Mouse (Mus musculus) ES-Bruce4 (cell line): ENCODE measurements around the gene Rfx1. TPM values are rescaled to one million over a fixed set of nuclear protein-coding genes. Genes with fewer than 3 reads are reported as not detected.
A peak's percentile ranks its signal among the peaks of the same experiment; 100 is the strongest.

Experiments used
- H3K27ac ChIP-seq: 2 replicates; pipeline ENCODE4 v1.5.1; 2012; ENCODE audit warnings: low read length, inconsistent platforms; ENCODE audit not compliant: insufficient read depth
- H3K27me3 ChIP-seq: 2 replicates; pipeline ENCODE4 v1.6.1; 2012; ENCODE audit warnings: mild to moderate bottlenecking, low read length, inconsistent platforms; ENCODE audit not compliant: control insufficient read depth, poor library complexity, insufficient read depth, severe bottlenecking
- H3K36me3 ChIP-seq: 2 replicates; pipeline ENCODE4 v1.6.1; 2012; ENCODE audit warnings: inconsistent platforms, mild to moderate bottlenecking, low read length, moderate library complexity; ENCODE audit not compliant: control insufficient read depth, poor library complexity, insufficient read depth, severe bottlenecking
- H3K4me1 ChIP-seq: one replicate; pipeline ENCODE4 v1.8.1; 2011; ENCODE audit warnings: low read length; ENCODE audit not compliant: control insufficient read depth, insufficient read depth
- H3K4me3 ChIP-seq: 2 replicates; pipeline ENCODE4 v1.5.1; 2011; ENCODE audit warnings: low read depth, mild to moderate bottlenecking, low read length
- H3K9ac ChIP-seq: 2 replicates; pipeline ENCODE4 v1.6.1; 2012; ENCODE audit warnings: low read depth, mild to moderate bottlenecking, inconsistent platforms; ENCODE audit not compliant: poor library complexity, severe bottlenecking
- H3K9me3 ChIP-seq: replicated peaks from 2 replicates; pipeline ENCODE4 v1.6.1; 2012; ENCODE audit warnings: mild to moderate bottlenecking, low read length, inconsistent platforms; ENCODE audit not compliant: control insufficient read depth, poor library complexity, insufficient read depth, severe bottlenecking
- CTCF ChIP-seq: IDR thresholded peaks from one replicate; pipeline ENCODE4 v1.8.1; 2011; ENCODE audit warnings: low read depth, low read length
- EP300 ChIP-seq: IDR thresholded peaks from 2 replicates; pipeline ENCODE4 v1.6.1; 2011; ENCODE audit warnings: low read depth, low read length; ENCODE audit not compliant: insufficient read depth
- POLR2A ChIP-seq: IDR thresholded peaks from one replicate; pipeline ENCODE4 v1.8.1; 2011; ENCODE audit warnings: low read length; ENCODE audit not compliant: insufficient read depth
- polyA plus RNA-seq: library from polyadenylated mRNA; stranded (reverse); fragments of >200 nt; gene quantifications from 2 replicates; pipeline ENCODE4 v1.2.4, GENCODE M21; 2011; ENCODE audit warnings: low read depth; ENCODE audit not compliant: missing spikeins, insufficient read depth, insufficient read length

Rfx1 gene
- polyA plus RNA-seq, 1 experiment: 10.5 TPM

- no peak overlapping the region for H3K27ac ChIP-seq
These were observed 39.0 kb downstream of the Rfx1 start for GRCm38 (mm10) chr8:84105676-84106075.

DNA sequence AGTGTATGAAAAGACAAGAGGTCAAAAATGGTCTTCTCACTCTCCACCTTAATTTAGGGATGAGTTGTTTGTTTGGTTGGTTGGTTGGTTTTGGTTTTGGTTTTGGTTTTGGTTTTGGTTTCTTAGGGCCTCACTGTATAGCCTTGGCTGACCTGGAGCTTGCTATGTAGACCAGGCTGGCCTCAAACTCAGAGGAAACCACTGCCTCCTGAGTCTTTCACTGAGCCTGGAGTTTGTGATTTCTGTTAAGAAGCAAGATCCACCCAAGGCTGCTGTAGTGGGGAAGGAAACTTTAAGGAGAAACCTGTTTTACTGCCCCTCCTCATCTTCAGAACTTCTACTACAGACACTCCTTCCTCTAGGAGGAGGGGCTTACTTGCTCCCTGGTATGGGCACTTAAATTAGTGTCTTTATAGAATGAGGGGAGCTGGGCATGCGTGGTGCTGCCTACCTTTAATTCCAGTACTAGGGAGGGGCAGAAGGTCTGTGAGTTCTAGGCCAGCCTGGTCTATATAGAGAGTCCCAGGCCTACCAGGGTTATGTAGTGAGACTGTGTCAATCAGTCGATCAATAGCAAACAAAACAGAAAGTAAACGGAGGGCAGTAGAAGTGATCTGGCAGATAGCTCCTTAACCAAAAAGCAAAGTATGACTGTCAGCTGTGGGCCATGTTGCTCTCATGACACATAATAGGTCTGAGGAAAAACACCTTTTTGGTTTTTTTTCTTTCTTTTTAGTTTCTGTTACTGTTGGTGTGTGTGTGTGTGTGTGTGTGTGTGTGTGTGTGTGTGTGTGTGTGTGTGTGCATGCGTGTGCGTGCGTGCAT, 39.8 kb downstream of the Rfx1 start:
- no peak overlapping the region for H3K27ac ChIP-seq
- H3K4me3 ChIP-seq: no peak overlapping the region
- H3K9me3 ChIP-seq: no peaks in the 10 kb centered on the region
- peaks cover 10% of the 10 kb centered on the region for H3K36me3 ChIP-seq
- TF ChIP-seq EP300 (no peak), CTCF (no peak), POLR2A (no peak)
- H3K9ac ChIP-seq: no peak overlapping the region
- H3K4me1 ChIP-seq: no peaks in the 10 kb centered on the region
- no peaks in the 10 kb centered on the region for H3K27me3 ChIP-seq

More at GRCm38 (mm10) chr8:84105676-84106075, 39.0 kb downstream of the Rfx1 start:
- Histone ChIP-seq H3K27me3 (no peaks in the 10 kb centered on the region), H3K36me3 (peaks cover 12% of the 10 kb centered on the region), H3K4me1 (no peaks in the 10 kb centered on the region), H3K9ac (peak overlapping the region; percentile 41), H3K9me3 (no peaks in the 10 kb centered on the region), H3K4me3 (no peak overlapping the region)
- no peak for TF ChIP-seq CTCF
- TF ChIP-seq POLR2A: no peak
- no peak for TF ChIP-seq EP300

- TF ChIP-seq EP300: no peak
- TF ChIP-seq POLR2A: no peak
- no peak for TF ChIP-seq CTCF
- peaks cover 4% of the 10 kb centered on the region for H3K9me3 ChIP-seq
These were observed 49.0 kb downstream of the Rfx1 start for GRCm38 (mm10) chr8:84115646-84116045.

DNA sequence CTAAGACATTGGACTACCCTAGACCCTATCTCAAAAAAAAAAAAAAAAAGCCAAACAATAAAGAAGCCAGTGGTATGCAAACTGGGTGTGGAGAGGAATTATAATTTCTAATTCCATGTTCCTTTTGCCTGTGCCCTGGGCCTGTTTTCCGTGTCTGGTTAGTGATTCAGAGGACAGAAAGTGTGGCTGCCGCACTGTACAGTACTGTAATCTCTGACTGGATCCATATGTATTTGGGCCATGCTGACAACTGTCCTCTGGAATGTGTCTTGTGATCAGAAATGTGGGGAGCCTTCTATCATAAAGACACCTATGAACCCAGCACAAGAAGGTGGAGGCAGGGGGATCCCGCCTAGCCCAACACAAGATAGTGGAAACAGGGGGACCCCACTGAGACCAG, 55.5 kb downstream of the Rfx1 start:
- Histone ChIP-seq H3K4me1 (no peaks in the 10 kb centered on the region), H3K9me3 (peaks cover 4% of the 10 kb centered on the region), H3K9ac (no peak overlapping the region), H3K4me3 (no peak overlapping the region), H3K27me3 (no peaks in the 10 kb centered on the region), H3K27ac (no peak overlapping the region), H3K36me3 (no peaks in the 10 kb centered on the region)
- TF ChIP-seq POLR2A: no peak

More at GRCm38 (mm10) chr8:84115646-84116045, 49.0 kb downstream of the Rfx1 start:
- H3K4me1 ChIP-seq: no peaks in the 10 kb centered on the region
- H3K27me3 ChIP-seq: no peaks in the 10 kb centered on the region
- no peak overlapping the region for H3K27ac ChIP-seq
- H3K9ac ChIP-seq: no peak overlapping the region
- no peak overlapping the region for H3K4me3 ChIP-seq
- H3K36me3 ChIP-seq: no peaks in the 10 kb centered on the region

DNA sequence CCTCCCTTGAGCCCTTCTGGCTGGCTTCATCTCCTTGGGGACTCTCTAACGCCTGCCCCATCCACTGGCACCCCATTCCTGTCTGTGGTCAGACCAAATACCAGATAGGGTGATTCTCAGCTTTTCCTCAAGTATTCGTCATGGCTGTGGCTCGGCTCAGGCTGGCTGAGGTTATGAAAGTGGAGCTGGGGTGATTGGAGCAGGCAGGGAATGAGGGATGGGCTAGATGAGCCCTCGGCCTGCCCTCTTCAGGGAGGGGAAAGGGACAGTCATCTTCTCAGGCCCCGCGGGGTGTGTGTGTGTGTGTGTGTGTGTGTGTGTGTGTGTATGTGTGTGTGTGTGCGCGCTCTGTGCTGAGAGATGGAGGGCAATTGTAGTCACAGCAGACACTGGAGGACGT, 59.0 kb downstream of the Rfx1 start, which contains the start of gene Podnl1:
Gene Podnl1, plus strand, starts transcription at position 334 of the 400 bp plus-strand sequence.
- Histone ChIP-seq H3K27me3 (no peaks in the 10 kb centered on the region), H3K4me1 (no peaks in the 10 kb centered on the region), H3K36me3 (no peaks in the 10 kb centered on the region), H3K9ac (no peak within 1 kb of the TSS), H3K27ac (no peak within 1 kb of the TSS), H3K4me3 (no peak within 1 kb of the TSS), H3K9me3 (no peaks in the 10 kb centered on the region)
- TF ChIP-seq EP300: no peak
- TF ChIP-seq CTCF: no peak
- TF ChIP-seq POLR2A: no peak

DNA sequence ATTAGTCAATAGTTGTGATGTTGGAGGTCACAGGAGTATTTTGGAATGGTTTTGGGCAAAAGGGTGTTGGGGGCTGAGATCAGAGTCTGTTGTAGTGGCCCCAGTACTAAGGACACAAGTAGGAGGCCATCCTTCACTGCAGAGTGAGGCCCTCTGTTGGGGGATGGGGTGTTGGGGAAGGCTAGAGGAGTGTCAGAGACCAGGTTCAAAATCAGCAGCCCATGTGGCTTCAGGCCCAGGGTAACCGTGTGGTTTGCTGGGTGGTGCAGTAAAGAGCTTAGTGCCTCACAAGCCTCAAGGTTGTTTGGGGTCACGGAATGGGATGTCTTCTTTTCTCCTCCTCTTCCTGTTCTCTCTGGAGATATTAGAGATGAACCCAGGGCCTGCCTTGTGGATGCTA, 60.1 kb downstream of the Rfx1 start:
- TF ChIP-seq CTCF (no peak), EP300 (no peak)
- Histone ChIP-seq H3K4me3 (no peak overlapping the region), H3K9ac (no peak overlapping the region), H3K4me1 (no peaks in the 10 kb centered on the region), H3K9me3 (no peaks in the 10 kb centered on the region), H3K36me3 (no peaks in the 10 kb centered on the region), H3K27me3 (no peaks in the 10 kb centered on the region), H3K27ac (no peak overlapping the region)
